Mouse (Mus musculus) hindlimb bud, embryonic 11.5 days (tissue): Measurements from ENCODE around the gene Crebrf.

ENCODE experiments used
- DNase-seq: peaks from one replicate; pipeline ENCODE4 v3.0.0-alpha.2; 2012; ENCODE audit warnings: low read depth, low spot score; ENCODE audit errors: extremely low spot score

Crebrf gene

DNA sequence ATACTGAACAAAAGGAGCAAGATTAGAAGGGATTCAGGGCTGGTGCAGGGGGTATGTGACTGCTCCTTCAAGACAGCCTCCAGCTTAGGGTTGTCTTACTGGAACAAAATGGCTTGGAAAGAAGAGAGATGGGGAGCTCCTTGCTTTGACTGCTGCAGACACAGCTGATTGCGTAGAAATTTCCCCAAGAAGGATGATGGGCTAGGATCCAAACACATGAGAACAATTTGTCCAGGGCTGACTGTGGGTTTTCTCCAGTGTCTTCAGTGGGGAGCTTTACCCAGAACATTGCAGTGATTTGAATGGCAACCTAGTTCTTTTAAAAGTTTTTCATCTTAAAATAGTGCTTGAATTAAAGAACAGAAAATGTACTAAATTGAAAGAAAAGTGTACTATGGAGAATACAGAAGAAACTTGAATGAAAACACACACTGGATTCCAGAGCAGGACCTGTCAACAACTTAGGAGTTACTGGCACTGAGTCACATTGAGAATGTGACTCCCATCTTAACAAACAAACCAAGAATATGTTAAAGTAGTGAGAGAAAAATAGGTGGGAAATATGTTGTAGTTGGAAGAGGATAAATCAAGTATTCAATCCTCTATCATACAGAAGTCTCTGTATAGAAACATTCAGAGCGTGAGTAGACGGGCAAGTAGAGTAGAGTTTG is 63.1 kb downstream of the Crebrf start:
- no peak for DNase-seq

DNA sequence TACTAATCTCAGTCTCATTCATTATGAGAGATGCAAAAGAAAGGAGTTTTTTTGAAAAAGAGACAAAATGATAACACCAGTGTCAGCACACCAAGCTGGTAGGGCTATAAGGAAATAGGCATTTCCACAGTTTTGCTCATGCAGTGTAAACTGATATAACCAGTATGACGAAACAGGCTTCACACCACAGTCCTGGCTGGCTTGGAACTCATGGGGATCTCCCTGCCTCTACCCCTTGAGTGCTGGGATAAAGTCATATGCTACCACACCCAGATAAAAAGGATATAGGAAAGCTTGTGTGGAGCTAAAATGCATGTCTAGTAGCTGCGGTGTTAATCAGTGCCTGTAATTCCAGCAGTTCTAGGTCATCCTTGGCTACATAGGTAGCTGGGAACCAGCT is 64.0 kb downstream of the Crebrf start:
- DNase-seq: no peak

DNA sequence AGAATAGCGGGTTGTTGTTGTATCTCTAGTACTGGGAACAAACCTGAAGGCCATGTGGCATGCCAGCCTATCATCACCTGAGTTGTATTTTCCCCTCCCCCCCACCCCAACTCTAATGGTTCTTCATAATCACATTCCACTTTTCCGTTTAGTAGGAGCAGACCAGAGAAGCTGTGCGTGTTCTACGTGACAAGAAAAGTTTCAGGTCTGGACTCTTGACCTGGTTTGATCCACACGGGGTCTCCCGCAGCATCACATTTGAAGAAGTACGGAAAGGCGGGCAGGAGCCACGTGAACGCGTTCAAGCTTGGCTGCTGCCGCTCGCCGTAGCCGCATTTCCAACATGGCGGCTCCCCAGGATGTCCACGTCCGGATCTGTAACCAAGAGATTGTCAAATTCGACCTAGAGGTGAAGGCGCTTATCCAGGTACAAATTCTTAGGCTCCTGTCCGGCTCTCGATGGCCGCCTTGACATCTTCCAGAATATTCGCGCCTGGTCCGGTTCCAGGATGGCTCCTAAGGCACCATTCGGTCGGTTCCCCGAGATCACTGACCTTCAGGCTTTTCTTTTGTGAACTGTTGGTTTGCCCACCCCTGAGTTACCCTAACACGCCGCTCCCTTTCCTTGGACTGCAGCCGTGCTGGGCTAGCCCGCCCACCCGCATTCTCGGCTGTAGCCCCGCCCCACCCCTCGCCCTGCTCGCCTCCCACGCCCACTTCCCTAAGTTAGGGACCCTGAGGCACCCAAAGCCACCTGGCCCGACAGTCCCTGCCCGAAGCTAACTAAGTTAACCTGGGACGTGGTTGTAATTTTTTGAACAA is 65.5 kb downstream of the Crebrf start, which contains the start of gene Bnip1:
Gene Bnip1, plus strand, starts transcription at position 317 of the 822 bp plus-strand sequence.
- peak; percentile 50 for DNase-seq

DNA sequence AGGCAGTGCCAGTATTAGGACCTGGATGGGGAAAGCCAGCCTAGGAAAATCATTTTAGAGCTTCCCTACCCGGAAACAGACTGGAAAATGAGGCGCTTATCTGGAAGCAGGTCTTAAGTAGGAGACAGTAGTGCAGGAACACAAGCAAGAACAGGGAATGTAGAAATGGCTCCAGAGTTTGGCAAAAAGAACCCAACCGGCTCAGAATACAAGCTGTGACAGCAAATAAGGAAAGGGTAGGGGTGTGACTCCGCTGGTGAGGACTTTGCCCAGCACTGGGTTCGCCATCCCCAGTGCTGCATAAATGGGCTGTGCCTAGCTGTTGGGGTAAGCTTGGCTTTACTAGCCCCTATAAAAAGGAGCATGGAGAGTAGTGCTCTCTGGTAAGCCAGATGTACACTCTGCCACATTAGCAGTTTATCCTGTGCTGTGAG is 66.2 kb downstream of the Crebrf start:
- DNase-seq: no peak

DNA sequence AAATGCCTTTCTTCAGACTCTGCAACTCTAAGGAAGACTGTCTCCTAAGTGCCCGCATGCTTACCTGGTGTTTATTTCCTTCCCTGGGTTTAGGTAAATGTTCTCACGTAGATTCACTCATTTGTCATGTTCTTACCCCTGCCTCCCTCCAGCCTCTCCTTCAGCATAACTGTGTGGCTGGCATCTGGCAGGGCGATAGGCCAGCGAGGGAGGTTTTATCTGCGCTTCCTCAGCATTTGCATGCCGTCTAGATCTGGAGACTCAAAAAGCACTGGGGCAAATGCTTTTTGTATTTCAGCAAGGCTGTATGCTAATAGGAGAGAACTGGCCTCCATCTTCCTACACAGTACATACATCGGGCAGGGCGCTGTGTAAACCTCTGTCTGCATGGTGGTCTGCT is 69.1 kb downstream of the Crebrf start:
- DNase-seq: no peak

DNA sequence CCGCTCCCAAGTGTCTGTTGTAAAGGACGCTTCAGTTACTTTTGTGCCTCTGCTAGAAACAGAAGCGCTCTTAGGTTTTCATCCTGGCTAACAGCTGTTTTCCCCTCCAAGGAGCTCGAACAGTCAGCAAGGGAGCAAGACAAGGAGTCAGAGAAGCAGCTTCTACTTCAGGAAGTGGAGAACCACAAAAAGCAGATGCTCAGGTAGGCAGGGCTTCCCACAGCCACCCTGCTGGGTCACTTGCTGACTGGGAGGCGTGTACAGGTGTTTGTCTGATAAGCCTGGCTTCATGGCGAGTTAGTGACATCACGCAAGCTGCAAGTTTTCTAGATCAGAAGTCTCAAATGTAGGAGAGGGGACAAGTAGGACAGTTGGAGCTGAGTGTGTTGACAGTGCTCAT is 71.1 kb downstream of the Crebrf start:
- no peak for DNase-seq

DNA sequence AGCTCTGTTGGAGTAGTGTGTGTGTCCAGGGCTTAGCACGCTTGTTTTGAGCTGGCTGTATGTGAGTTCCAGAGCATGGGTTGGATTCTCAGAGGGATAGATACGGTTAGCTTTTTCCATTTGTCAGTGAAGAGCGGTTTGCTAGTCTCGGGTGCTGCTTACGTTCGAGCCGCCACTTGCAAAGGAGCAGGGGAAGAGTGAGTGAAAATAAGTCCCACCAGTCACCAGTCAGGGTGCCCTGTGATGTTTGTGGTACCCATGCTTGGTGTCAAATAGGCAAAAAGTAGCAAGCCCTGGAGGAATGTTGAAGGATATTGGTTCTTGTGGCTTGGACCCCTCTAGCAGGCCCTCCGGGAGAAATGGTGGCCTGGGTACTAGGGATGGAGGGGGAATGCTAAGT is 73.5 kb downstream of the Crebrf start:
- no peak for DNase-seq

DNA sequence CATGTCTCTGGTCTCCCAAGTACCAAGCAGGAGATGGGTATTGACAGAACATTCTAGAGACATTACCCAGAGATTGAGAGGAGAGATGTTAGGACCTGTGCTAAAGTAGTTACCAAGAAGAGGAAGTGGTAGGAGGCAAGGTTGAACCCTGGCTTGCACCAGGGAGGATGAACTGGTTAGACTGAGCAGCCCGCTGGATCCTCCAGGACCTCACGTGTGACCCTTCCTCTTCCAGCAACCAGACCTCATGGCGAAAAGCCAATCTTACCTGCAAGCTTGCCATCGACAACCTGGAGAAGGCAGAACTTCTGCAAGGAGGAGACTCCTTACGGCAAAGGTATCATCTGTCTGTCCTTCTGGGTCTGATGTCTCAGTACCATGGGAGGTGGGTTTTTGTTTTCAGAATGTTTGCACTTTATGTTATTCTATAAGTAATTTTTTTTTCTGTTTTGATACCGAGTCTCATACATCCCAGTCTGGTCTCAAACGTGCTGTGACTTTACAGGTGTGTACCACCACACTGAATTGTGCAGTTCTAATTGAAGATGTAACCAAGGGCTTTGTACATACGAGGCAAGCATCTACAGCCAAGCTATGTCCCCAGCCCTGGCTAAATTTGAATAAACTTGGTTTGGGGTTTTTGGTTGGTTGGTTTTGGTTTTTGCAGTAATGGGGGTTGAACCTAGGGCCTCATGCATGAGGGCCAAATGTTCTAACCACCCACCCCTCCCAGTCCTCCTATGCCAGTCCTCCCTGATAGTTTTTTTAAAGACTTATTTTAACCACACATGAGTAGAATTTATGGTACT is 74.2 kb downstream of the Crebrf start:
- DNase-seq: no peak

DNA sequence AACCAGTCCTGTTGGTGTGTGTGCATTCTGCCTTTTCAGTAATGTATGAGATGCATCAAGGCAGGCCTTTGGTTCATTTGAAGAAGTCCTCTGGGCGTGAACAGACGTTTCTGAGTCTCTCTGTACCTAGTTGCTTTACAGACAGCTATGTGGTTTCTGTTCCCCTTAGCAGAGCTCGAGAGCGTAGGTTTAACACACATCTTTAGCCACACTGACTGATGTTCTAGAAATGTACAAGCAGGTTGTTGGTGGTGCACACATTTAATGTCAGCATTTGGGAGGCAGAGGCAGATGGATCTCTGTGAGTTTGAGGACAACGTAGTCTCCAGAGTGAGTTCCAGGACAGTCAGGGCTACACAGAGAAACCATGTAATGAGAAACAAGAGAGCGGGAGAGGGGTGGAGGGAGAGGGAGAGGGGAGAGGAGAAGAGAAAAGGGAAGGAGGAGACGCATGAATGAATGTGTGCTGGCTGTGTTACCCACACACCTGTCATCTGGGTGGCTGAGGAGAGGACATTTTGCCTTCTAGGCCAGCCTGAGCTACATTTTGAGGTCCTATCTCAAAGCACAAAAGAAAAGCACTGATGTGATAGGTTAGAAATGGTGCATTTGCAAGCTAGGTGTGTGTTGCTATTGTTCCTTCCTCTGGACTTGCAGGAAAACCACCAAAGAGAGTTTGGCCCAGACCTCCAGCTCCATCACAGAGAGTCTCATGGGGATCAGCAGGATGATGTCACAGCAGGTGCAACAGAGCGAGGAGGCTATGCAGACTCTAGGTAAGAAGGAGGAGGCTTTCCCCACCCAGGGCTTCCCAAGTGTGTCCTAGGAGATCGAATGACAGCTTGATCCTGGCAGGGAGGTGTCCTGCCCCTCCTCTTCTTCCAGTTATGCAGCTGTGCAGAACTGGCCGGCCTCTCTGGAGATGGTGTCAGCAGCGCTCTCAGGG is 75.1 kb downstream of the Crebrf start:
- DNase-seq: no peak

DNA sequence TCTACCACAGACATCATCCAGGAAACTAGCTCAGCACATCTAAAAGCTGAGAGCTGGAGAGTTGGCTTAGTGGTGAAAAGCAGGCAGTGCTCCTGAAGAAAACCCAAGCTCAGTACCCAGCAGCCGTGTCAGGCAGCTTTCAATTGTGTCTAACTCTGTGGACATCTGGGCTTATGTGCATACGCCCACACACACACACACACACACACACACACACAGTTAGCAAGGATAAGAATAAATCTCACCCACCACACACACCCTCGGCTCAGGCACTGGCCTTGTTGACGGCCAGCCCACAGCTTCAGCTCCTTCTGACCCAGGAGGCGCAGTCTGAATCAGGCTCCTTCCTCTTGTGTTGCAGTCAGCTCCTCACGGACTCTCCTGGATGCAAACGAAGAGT is 76.1 kb downstream of the Crebrf start:
- no peak for DNase-seq

DNA sequence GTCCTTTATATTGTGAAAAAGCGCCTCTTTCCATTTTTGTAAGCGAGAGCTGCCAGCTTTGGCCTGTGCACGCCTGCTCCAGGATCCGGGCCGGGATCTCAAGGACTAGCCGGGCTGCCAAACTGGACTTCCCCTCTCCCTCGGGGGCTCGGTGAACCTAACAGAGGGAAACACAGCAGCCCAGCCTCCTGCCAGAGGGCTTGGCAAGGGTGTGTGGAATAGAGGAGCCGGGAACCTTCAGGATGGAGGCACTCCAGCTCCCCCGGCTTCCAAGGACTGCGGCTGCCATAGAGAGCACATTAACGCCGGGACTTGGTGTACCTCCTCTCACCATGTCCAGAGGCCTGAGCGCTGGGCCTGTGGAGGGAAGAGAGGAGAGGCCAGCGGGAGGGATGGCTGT is 76.6 kb downstream of the Crebrf start:
- no peak for DNase-seq

DNA sequence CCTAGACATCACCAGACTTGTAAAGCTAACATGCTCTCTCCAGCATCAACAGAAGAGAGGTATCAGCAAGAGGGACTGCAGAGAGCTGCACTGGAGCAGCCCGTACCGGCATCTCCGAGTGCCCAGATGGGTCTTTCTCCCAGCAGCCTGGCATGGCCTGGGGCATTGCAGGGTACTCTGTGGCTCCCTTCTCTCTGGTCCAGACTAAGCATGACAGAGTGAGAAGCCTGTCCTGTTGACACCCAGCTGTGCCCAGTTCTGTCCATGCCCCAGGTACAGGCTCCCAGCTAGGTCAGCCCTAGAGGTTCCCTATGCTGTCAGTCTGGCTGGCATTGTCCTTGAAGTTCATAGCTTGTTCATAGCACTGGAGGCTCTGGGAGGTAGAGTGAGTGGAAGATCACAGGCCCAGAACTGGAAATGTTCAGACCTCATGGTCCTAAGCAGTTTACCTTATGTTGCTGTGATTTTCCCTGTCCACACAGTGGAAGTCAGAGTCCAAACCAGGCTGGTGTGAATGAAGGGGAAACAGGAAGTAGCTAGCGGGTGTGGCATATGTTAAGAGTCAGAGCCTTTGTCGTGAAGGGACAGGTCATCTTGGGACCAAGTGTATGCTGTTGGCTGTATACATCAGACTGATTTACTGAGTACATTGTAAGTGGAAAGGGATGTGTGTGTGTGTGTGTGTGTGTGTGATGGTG is 77.8 kb downstream of the Crebrf start:
- no peak for DNase-seq

DNA sequence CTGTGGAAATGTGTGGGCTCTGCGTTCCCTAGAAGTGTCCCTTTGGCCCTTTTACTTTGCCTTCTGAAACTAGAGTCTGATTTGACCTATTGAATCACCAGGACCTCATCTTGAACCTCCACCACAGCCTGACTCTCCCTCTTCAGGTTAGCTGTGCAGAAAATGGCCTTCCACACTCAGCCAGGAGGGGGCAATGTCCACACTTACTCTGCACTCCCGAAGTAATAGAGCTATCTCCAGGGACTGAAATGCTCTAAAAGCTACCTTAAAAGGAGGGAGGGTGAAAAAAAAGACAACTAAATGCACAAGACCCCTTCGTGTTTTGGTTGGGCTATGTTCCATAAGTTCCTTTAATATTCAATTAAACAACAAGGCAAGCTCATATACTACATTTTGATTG is 79.3 kb downstream of the Crebrf start:
- no peak for DNase-seq

DNA sequence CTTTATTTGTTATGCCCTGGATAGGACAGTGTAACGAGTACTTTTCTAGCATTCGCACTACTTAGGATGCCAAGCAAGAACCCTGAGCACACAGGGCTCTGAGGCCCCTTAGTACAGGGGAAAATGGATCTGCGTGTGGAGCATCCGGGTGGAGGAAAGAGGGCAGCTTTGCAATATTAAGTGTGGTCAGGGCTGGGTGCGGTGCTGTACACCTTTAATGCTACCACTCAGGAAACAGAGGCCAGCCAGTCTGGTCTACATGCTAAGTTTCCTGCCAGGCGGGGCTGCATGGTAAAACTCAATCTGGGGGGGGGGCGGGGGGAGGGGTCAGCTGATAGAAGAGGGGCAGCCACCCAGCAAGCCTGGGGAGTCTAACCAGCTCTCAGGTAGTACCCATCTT is 79.9 kb downstream of the Crebrf start:
- DNase-seq: no peak

DNA sequence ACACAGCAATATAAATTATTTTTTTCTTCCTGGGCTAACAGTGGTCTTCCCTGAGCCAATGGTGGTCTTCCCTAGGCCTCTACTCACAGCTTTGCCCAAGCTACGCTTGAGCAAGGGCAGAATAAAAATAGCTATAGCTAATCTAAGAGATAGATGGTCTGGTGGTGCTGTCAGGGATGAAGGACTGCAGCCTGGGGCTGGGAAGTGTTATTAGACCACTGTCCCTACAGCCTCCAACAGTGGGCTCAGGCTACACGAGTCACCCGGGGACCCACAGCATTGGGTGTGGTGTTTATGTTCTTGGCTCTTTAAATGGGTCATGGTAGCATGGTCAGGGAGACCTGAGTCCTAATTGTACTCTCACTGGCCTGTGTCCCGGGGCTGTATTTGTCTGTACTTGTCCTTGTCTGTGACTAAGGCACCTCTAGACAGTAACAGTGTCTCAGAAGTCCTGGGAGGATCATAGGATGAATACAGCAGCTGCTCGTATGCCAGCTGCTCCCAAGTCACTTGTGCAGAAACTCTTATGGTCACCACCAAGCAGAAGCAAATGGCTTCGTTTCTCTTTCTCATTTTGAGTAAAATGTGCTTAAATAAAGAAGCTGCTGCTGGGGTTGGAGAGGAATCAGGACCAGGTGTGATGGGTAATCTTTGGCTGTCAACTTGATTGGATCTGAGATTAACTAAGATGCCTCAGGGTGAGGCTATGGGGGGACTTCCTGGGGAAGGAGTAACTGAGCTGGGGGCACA is 82.1 kb downstream of the Crebrf start:
- no peak for DNase-seq

DNA sequence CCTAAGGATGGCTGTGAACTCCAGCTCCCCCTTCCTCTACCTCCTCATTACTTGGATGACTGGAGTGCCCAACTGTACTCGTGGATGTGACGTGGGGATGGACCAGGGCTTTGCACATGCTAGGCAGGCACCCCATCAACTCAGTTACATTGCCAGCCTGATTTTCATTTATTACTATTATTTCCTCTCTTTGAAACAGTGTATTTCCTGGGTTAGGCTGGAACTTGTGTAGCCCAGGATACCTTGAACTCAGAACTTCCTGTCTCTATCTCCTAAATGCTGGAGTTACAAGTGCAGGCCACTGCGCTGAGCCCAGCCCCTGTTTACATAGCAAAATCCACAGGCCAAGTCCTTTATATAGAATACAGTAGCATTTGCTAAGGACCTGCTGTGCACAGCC is 87.4 kb downstream of the Crebrf start:
- no peak for DNase-seq

DNA sequence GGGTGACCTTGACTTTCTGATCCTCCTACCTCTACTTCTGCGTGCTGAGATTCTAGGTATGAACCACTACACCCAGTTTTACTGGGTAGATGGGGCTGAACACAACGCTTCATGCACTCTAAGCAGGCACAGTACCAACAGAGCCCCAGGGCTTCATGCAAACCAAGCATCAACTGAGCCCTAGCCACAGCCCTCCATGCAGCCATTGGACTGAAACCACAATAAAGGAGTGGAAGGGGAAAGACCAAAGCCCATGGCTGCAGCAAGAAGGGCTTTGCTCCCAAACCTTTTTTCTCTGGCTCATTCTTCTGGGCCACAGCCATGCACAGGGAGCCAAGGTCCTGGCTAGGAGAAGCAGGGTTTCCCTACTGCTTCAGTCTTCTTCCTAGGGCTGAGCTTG is 97.2 kb downstream of the Crebrf start:
- no peak for DNase-seq

DNA sequence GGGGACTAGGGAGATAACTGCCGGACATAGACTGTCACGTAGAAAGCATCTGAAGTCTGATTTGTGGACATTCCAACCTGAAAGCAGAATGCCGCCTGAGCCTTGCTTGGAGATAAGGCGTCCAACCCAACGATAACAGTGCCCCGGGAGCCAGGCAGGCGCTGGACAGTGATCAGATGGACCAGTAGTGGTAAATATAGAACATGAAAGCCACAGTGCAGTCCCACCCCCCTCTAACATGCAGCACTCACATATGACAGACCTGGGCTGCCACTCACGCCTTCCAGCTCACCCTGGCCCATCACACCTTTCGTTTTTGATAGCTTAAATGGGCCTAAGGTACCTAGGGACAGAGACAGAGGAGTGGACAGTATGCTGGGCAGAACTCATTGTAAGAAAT is 98.0 kb downstream of the Crebrf start:
- no peak for DNase-seq

DNA sequence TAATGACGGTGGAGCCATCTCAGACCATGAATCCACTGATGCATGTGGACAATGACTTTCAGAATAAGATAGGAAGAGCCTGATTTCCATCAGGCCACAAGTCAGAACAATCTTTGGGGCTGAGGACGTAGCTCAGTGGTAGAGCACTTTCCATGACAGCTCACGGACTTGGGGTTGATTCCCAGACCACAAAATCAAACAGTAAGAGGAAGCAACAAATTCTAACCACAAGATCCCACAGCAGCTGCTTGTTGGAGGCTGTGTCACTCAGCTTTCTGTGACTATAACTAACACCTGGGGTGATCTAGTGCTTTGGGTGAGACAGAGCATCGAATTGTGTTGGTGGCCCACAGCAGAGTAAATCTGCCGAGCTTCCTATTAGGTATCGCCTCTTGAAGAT is 101.4 kb downstream of the Crebrf start:
- no peak for DNase-seq
